Mouse (Mus musculus): Measurements from ENCODE around the gene Trex2. TPM values are rescaled to one million over a fixed set of nuclear protein-coding genes. Genes with fewer than 3 reads are reported as not detected.
"Not testable (repeated sequence)": the region's sequence is repeated elsewhere in the genome, so short reads cannot be mapped to it uniquely, and the experiment has no call there.

Gene Trex2
- total and polyA plus RNA-seq, 3 experiments: not detected

DNA sequence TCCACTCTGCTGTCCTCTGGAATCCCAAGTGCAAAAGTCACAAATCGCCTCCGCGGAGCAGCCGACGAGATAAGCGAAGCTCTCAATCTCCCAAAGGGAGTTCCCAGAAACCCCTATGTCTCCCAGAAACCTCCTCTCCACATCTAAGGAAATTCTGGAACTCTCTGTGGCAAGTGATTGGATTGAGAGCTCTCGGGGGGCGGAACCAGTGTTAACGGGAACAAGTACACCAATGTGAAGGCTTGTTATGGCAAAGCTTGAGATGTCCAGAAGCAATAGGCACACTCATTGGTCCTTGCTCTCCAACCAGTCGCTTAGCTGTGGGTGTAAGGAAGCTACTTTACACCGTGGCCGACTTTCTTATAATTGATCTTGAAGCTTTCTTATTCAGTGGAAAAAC lies 33.5 kb downstream of the Trex2 start:
- no peak overlapping the region for H3K27ac ChIP-seq (ENCODE audit: control insufficient read depth, low read depth, low read length)
- no peak for TF ChIP-seq TAL1 (IDR thresholded peaks at IDR 0.05; ENCODE audit: low read length)
- no peak overlapping the region for H3K9ac ChIP-seq (ENCODE audit: control insufficient read depth, low read depth, low read length, poor library complexity, severe bottlenecking)
- no peak for DNase-seq (ENCODE audit: low read depth, low spot score)
- no peaks in the 10 kb centered on the region; a peak in 2 of 4 replicates for H3K27me3 ChIP-seq (ENCODE audit: control insufficient read depth in 1 of 2, insufficient read depth in 2 of 2, low read length in 2 of 2)
- H3K36me3 ChIP-seq (ENCODE audit: control insufficient read depth in 1 of 2, insufficient read depth in 2 of 2, low read length in 2 of 2): no peaks in the 10 kb centered on the region
- H3K79me2 ChIP-seq (ENCODE audit: control insufficient read depth, insufficient read depth, low read length, poor library complexity): no peaks in the 10 kb centered on the region
- no peaks in the 10 kb centered on the region for H3K9me3 ChIP-seq (replicated peaks; ENCODE audit: insufficient read depth, low read length)
- H3K4me3 ChIP-seq (ENCODE audit: control insufficient read depth in 1 of 2, insufficient read depth in 1 of 2, low read depth in 2 of 2, low read length in 2 of 2): no peak overlapping the region
- no peaks in the 10 kb centered on the region for H3K4me1 ChIP-seq (ENCODE audit: control insufficient read depth in 1 of 2, insufficient read depth in 2 of 2, low read length in 2 of 2)

DNA sequence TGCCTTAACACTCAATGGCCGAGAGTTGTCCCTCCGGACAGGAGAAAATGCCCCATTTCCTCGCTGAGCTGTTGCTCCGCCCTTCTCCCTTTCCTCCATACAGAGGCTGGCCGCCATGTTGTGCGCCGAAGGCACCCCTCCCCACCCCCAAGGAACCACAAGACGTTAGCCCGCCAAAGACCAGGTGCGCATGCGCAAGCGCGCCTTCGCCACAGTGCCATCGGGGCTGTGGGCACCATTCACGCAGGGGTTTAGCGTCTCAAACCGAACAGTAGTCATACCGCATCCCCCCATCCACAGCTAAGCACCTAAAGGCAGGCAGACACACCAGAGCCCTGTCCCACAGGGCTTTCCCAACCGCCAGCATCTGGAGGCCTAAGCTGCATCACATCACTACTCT lies 34.2 kb downstream of the Trex2 start:
- H3K79me2 ChIP-seq (ENCODE audit: control insufficient read depth, insufficient read depth, low read length, poor library complexity): no peaks in the 10 kb centered on the region
- H3K9me3 ChIP-seq (replicated peaks; ENCODE audit: insufficient read depth, low read length): no peaks in the 10 kb centered on the region
- H3K27me3 ChIP-seq (ENCODE audit: control insufficient read depth in 1 of 2, insufficient read depth in 2 of 2, low read length in 2 of 2): no peaks in the 10 kb centered on the region; a peak in 2 of 4 replicates
- TF ChIP-seq NRF1 (IDR thresholded peaks at IDR 0.05; ENCODE audit: insufficient read depth, low read depth, low read length, poor library complexity, severe bottlenecking): no peak
- TF ChIP-seq RAD21 (IDR thresholded peaks at IDR 0.05; ENCODE audit: low read depth, low read length): no peak
- no peak for TF ChIP-seq ZC3H11A (IDR thresholded peaks at IDR 0.05; ENCODE audit: low read depth, low read length)
- TF ChIP-seq KAT2A (conservative IDR thresholded peaks at IDR 0.05; ENCODE audit: low read depth, low read length): no peak
- TF ChIP-seq BHLHE40 (IDR thresholded peaks at IDR 0.05; ENCODE audit: borderline replicate concordance, low read depth, low read length): no peak
- TF ChIP-seq NELFE (IDR thresholded peaks at IDR 0.05; ENCODE audit: low read depth, low read length): no peak
- no peak for TF ChIP-seq POLR2A (IDR thresholded peaks at IDR 0.05; ENCODE audit: control insufficient read depth in 1 of 2, insufficient read depth in 1 of 2, low read depth in 1 of 2, low read length in 2 of 2, poor library complexity in 1 of 2)
- H3K4me3 ChIP-seq (ENCODE audit: control insufficient read depth in 1 of 2, insufficient read depth in 1 of 2, low read depth in 2 of 2, low read length in 2 of 2): no peak overlapping the region
- no peak for DNase-seq (ENCODE audit: low read depth, low spot score)
- no peak overlapping the region for H3K9ac ChIP-seq (ENCODE audit: control insufficient read depth, low read depth, low read length, poor library complexity, severe bottlenecking)
- H3K4me1 ChIP-seq (ENCODE audit: control insufficient read depth in 1 of 2, insufficient read depth in 2 of 2, low read length in 2 of 2): no peaks in the 10 kb centered on the region
- no peak overlapping the region for H3K27ac ChIP-seq (ENCODE audit: control insufficient read depth, low read depth, low read length)
- H3K36me3 ChIP-seq (ENCODE audit: control insufficient read depth in 1 of 2, insufficient read depth in 2 of 2, low read length in 2 of 2): no peaks in the 10 kb centered on the region

DNA sequence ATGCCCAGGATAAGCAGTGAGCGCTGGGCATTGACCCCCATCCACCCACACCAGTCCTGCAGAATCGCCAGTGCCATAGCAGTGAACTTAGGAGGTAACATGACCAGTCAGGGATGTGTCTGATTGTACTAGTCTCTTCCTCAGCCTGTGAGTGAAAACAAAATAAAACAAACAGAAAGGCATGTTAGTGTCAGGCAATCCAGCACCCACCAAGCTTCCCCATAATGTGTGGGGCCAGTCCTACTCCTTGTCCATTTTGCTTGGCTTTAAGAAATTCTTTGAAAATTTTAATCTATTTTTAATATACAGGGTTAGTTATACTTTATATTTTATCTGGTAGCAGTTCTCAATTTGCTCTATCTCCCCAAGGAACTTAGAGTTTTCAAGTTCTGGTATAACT lies 36.5 kb downstream of the Trex2 start, which contains the start of gene Gm18336:
Gm18336 (minus strand) TSS at position 101 of the 400 bp plus-strand sequence.
- not testable (repeated sequence) for H3K27me3 ChIP-seq (ENCODE audit: control insufficient read depth in 1 of 2, insufficient read depth in 2 of 2, low read length in 2 of 2); H3K36me3 ChIP-seq (ENCODE audit: control insufficient read depth in 1 of 2, insufficient read depth in 2 of 2, low read length in 2 of 2); H3K27ac ChIP-seq (ENCODE audit: control insufficient read depth, low read depth, low read length); H3K9ac ChIP-seq (ENCODE audit: control insufficient read depth, low read depth, low read length, poor library complexity, severe bottlenecking); H3K79me2 ChIP-seq (ENCODE audit: control insufficient read depth, insufficient read depth, low read length, poor library complexity); H3K4me1 ChIP-seq (ENCODE audit: control insufficient read depth in 1 of 2, insufficient read depth in 2 of 2, low read length in 2 of 2); H3K9me3 ChIP-seq (replicated peaks; ENCODE audit: insufficient read depth, low read length); DNase-seq (ENCODE audit: low read depth, low spot score); H3K4me3 ChIP-seq (ENCODE audit: control insufficient read depth in 1 of 2, insufficient read depth in 1 of 2, low read depth in 2 of 2, low read length in 2 of 2)

DNA sequence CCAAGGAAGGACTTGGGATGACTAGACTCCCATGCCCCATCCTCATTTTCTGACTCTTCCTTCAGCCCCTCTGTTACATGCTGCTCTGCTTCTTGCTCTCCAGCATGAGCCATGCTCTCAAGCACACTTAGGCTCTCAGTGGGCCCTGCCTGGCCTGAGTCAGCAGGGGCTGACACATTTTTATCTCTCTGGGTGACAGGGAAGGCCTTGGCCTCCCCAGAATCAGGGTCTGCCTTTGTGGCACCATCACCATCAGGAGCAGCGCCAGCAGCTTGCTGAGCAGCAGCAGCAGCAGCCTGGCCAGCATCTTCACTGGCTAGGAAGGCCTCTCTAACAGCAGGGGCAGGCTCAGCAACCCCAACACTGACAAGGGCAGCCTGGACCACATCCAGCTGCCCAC lies 38.7 kb downstream of the Trex2 start:
- no peaks in the 10 kb centered on the region for H3K9me3 ChIP-seq (replicated peaks; ENCODE audit: insufficient read depth, low read length)
- no peaks in the 10 kb centered on the region for H3K79me2 ChIP-seq (ENCODE audit: control insufficient read depth, insufficient read depth, low read length, poor library complexity)
- no peak overlapping the region for H3K4me3 ChIP-seq (ENCODE audit: control insufficient read depth in 1 of 2, insufficient read depth in 1 of 2, low read depth in 2 of 2, low read length in 2 of 2)
- no peak for TF ChIP-seq ETS1 (IDR thresholded peaks at IDR 0.05; ENCODE audit: low read depth, low read length)
- no peak for TF ChIP-seq TCF12 (IDR thresholded peaks at IDR 0.05; ENCODE audit: low read depth, low read length)
- no peak for TF ChIP-seq EP300 (IDR thresholded peaks at IDR 0.05; ENCODE audit: low read depth in 1 of 2, low read length in 2 of 2)
- TF ChIP-seq ZKSCAN1 (IDR thresholded peaks at IDR 0.05; ENCODE audit: low read depth, low read length): no peak
- TF ChIP-seq GATA1 (IDR thresholded peaks at IDR 0.05; ENCODE audit: low read depth, low read length): no peak
- TF ChIP-seq ZNF384 (IDR thresholded peaks at IDR 0.05; ENCODE audit: low read depth, low read length): no peak
- no peak for TF ChIP-seq ELF1 (IDR thresholded peaks at IDR 0.05; ENCODE audit: low read depth, low read length)
- TF ChIP-seq NRF1 (IDR thresholded peaks at IDR 0.05; ENCODE audit: insufficient read depth, low read depth, low read length, poor library complexity, severe bottlenecking): no peak
- TF ChIP-seq NELFE (IDR thresholded peaks at IDR 0.05; ENCODE audit: low read depth, low read length): no peak
- no peak for TF ChIP-seq CHD1 (IDR thresholded peaks at IDR 0.05; ENCODE audit: low read depth, low read length)
- no peak for TF ChIP-seq ZMIZ1 (IDR thresholded peaks at IDR 0.05; ENCODE audit: low read depth, low read length)
- TF ChIP-seq CTCF (IDR thresholded peaks at IDR 0.05 in 2 of 3, conservative IDR thresholded peaks at IDR 0.05 in 1 of 3; ENCODE audit: control insufficient read depth in 1 of 3, insufficient read depth in 1 of 3, low read depth in 2 of 3, low read length in 3 of 3, poor library complexity in 1 of 3, severe bottlenecking in 1 of 3): no peak
- TF ChIP-seq ZC3H11A (IDR thresholded peaks at IDR 0.05; ENCODE audit: low read depth, low read length): no peak
- no peak for TF ChIP-seq USF1 (IDR thresholded peaks at IDR 0.05; ENCODE audit: low read depth, low read length)
- no peak for TF ChIP-seq JUND (IDR thresholded peaks at IDR 0.05; ENCODE audit: low read depth, low read length)
- no peak for TF ChIP-seq HCFC1 (IDR thresholded peaks at IDR 0.05; ENCODE audit: low read depth, low read length)
- no peak overlapping the region for H3K9ac ChIP-seq (ENCODE audit: control insufficient read depth, low read depth, low read length, poor library complexity, severe bottlenecking)
- no peak overlapping the region for H3K27ac ChIP-seq (ENCODE audit: control insufficient read depth, low read depth, low read length)
- H3K4me1 ChIP-seq (ENCODE audit: control insufficient read depth in 1 of 2, insufficient read depth in 2 of 2, low read length in 2 of 2): no peaks in the 10 kb centered on the region
- DNase-seq (ENCODE audit: low read depth, low spot score): no peak
- no peaks in the 10 kb centered on the region for H3K27me3 ChIP-seq (ENCODE audit: control insufficient read depth in 1 of 2, insufficient read depth in 2 of 2, low read length in 2 of 2)
- H3K36me3 ChIP-seq (ENCODE audit: control insufficient read depth in 1 of 2, insufficient read depth in 2 of 2, low read length in 2 of 2): no peaks in the 10 kb centered on the region
